Mouse (Mus musculus) monocyte, adult 2 months (primary cell): ENCODE measurements around the gene Sh3rf3.

Experiments
- DNase-seq, 2 experiments: peaks; one replicate each; pipeline ENCODE4 v3.0.0; 2022; ENCODE audit warnings: low spot score in 2 of 2, low read depth in 1 of 2

The Sh3rf3 gene

DNA sequence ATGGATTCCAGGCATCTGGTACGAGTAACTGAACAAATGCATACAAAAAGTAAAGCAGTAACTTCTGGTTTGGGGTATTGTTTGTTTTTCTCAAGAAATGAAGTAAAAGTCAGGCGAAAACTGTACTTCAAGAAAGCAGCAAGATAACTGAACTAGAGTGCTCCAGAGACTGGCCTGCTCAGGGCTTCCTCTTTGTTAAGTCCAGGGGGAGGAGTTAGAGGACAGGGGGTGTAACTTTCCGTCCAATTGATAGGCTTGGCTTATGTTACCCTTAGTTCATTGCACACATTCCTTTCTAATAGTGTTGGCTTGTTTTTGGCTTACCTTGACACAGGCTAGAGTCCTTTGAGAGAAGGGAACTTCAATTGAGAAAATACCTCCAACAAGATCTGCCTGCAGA lies 345.5 kb downstream of the Sh3rf3 start:
- DNase-seq, result no peak

DNA sequence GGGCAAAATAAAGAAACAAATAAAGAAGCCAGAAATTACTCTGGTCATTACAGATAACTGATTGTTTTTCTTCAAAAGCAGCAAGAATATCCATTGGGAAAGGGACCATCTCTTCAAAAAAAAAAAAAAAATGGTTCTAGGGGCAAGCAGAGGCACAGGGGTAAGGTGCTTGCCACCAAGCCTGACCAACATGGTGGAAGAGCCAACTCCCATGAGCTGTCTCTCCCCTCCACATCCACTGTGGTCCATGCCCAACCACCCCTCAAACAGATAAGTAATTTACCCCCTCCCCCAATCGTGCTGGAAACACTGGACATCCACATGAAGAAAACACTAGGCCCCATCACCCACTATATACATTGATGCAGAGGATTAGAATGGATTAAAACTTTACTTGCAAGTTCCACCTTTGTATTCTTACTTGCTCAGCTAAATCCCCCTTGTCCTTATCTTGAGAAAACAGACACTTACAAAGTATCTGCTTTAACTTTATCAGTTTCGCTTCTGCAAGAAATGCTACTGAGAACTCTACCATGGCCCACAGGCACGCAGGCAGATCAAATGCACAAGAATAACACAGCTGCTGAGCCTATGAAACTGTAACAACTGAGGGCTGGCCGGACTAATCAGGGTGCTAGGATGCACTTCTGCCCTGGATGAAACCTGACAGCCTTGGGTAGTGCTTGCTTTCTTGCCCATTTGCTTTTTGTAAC lies 349.2 kb downstream of the Sh3rf3 start:
- DNase-seq, result no peak

DNA sequence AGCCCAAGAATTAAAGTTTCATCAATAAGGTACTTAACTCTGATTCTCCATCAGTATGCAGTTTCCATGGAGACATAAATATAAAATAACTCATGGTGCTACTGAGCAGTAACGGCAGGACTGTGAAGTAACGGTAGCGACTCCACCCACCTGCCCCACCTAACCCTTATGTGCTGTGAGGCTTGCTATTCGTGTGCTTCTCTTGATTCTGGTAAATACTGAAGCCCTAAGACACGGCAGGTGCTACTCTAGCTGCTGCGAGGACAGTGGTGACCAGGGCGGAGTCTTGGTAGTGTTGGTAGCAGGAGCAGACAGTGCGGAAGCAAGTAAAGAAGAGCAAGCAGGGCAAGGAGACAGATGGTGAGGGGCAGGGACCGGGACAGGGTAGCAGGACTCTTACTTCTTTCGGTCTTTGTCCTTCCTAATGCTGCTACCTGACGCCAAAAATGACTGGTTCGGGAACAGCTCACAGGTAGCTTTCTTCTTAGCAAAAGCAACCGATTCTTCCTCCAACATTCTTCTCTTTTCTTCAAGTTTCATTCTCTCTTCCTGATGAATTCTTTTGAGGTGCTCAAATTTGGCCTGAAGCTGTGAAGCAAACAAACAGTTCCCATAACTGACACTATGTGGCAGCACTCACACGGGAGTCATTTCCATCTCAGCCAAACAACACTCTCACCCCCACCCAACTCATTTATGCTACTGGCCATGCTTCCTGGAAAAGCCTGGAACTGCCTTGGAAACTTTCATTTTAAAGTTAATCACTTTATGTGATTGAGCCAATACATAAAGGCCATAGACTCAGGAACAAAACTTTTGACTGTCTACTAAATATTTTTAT lies 353.2 kb downstream of the Sh3rf3 start:
- no peak for DNase-seq

DNA sequence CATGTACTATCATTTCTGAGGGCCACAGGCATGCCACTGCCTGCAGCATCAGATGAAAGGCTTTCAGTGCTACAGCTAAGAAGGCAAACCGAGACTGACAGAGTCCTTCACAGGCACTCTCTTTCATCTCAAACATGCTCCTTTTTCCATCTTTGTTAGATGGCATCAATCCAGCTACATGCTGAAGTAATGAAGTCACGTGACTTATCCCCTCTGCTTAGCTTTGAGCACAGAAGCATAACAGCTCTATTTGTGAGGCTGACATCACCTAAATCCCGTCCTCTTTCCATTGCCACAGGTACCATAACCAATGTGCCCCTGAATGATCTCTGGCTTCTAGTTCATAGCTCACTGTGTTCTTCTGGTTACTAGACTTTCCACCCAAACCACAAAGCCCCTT lies 357.9 kb downstream of the Sh3rf3 start:
- no peak for DNase-seq

DNA sequence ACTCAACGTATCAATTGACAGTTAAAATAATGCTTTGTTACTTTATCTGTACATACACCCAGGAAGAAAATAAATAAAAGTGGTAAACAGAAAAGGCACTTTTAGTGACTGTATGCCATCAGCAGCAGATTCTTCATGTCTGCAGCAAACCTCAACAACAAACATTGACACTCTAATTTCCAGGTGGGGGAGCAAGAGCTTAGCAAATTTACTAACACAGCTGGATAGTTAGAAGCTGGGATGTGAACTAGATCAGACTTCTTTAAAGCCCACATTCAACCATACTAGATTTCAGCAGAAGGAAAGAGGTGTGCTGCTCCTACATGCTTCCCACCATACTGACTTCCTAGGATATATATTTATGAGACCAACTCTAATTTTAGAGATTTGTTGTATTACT lies 359.4 kb downstream of the Sh3rf3 start:
- DNase-seq, result no peak

DNA sequence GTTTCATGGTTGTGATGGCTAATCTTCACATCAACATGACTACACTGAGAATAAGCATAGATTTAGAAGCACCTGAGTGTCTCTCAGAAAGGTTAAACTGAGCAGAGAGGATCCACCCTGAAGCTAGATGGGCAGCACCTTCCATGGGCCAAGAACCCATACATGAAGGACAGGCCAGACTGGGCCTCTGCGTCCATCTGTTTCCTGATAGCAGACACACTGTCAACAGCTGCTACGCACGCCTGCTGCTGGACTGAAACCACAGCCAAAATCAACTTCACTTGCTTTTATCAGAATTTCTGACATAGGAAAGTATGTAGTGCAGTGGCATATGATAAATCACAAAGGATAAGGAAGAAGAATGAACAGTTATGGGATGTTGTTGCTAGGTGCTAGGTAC lies 366.5 kb downstream of the Sh3rf3 start:
- no peak for DNase-seq

DNA sequence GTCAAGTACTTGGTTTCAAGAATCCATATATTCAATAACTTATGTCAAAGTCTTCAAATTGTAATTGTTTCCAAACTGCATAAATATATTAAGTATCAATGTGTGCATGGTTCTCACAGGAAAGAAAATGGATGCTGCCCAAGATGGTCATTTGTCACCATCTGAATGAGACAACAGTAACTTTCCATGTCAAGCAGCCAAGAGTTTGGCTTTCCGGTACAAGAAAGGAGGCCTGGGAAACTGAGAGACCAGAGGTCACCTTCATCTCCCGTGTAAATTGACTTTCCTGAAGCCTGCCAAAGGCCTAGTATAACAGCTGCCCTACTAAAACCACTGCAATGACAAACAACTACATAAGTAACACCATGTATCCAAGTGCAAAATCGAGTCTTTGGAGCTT lies 369.1 kb downstream of the Sh3rf3 start:
- no peak for DNase-seq
